Mouse (Mus musculus): ENCODE data around the gene Ccdc33. TPM values are rescaled to one million over a fixed set of nuclear protein-coding genes. Genes with fewer than 3 reads are reported as not detected.

The Ccdc33 gene
- polyA plus RNA-seq, 1 experiment from 2014 or later, result 0.08 TPM

DNA sequence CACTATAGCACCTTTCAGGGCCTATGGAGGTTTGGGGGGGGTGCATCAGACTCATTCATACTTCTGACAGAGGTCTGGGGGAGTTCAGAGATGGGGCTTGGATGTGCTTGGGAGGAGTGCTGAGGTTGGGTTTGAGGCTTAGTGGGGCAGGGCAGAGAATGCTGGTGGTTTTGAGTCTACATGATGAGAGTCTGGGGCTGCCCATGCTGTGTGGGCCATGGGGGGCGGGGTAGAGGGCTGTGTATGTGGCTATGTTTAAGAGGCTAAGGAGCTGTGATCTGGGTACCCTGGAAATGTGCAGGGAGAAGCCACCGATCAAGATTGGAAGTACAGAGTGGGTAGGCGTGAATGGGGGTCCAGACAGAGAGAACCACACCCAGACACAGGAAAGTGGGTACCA, 126.6 kb downstream of the Ccdc33 start:
- no peak for DNase-seq (ENCODE audit: low spot score)
- Histone ChIP-seq H3K9me3 (ENCODE audit: control insufficient read depth, low read length) (no peaks in the 10 kb centered on the region), H3K27me3 (ENCODE audit: control insufficient read depth, insufficient read depth, low read length) (peaks cover 7% of the 10 kb centered on the region; the same call in 1 of the 2 replicates), H3K4me3 (ENCODE audit: low read depth, low read length) (no peak overlapping the region), H3K27ac (ENCODE audit: low read depth, low read length) (no peak overlapping the region), H3K4me2 (ENCODE audit: low read depth) (no peak overlapping the region), H3K36me3 (ENCODE audit: control insufficient read depth, insufficient read depth, low read length) (no peaks in the 10 kb centered on the region), H3K4me1 (ENCODE audit: control insufficient read depth, insufficient read depth, low read length) (no peaks in the 10 kb centered on the region), H3K9ac (ENCODE audit: low read length) (no peak overlapping the region)
- no peak for ATAC-seq (ENCODE audit: insufficient read depth, low FRiP score, low TSS enrichment)
- WGBS, result 71% methylated on average over 3 of the region's 3 CpGs

- Histone ChIP-seq H3K4me3 (ENCODE audit: low read depth, low read length) (no peak overlapping the region), H3K36me3 (ENCODE audit: control insufficient read depth, insufficient read depth, low read length) (no peaks in the 10 kb centered on the region), H3K4me1 (ENCODE audit: control insufficient read depth, insufficient read depth, low read length) (no peaks in the 10 kb centered on the region), H3K27ac (ENCODE audit: low read depth, low read length) (no peak overlapping the region), H3K9me3 (ENCODE audit: control insufficient read depth, low read length) (no peaks in the 10 kb centered on the region), H3K4me2 (ENCODE audit: low read depth) (no peak overlapping the region), H3K9ac (ENCODE audit: low read length) (no peak overlapping the region), H3K27me3 (ENCODE audit: control insufficient read depth, insufficient read depth, low read length) (no peaks in the 10 kb centered on the region)
- DNase-seq (ENCODE audit: low spot score) (peak; percentile 67), ATAC-seq (ENCODE audit: insufficient read depth, low FRiP score, low TSS enrichment) (no peak)
- WGBS, result 38% methylated on average over 10 of the region's 10 CpGs
Observed at GRCm38 (mm10) chr9:57990438-57991110, 128.0 kb downstream of the Ccdc33 start.

DNA sequence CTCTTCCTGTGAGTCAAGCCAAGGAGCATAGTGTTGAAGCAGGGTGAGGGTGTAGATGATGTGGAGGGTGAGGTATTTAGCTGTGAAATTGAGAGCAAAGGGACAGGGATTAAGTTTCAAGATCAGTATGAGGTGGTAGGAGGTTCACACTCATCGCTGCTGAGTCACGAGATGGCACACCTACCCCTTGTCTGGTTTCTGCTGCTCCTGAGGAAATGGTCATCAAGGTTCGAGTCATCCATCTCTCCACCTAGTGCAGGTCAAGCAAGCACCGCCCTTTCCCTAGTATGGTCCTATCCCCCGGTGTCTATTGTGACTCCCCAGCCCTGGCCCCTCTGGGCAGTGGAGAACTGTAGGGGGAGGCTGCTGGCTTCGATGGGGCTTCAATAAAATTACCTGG, 129.3 kb downstream of the Ccdc33 start:
- DNase-seq (ENCODE audit: low spot score) (no peak), ATAC-seq (ENCODE audit: insufficient read depth, low FRiP score, low TSS enrichment) (no peak)
- Histone ChIP-seq H3K4me3 (ENCODE audit: low read depth, low read length) (no peak overlapping the region), H3K9ac (ENCODE audit: low read length) (no peak overlapping the region), H3K27ac (ENCODE audit: low read depth, low read length) (no peak overlapping the region), H3K27me3 (ENCODE audit: control insufficient read depth, insufficient read depth, low read length) (no peaks in the 10 kb centered on the region), H3K36me3 (ENCODE audit: control insufficient read depth, insufficient read depth, low read length) (no peaks in the 10 kb centered on the region), H3K4me2 (ENCODE audit: low read depth) (no peak overlapping the region), H3K9me3 (ENCODE audit: control insufficient read depth, low read length) (no peaks in the 10 kb centered on the region), H3K4me1 (ENCODE audit: control insufficient read depth, insufficient read depth, low read length) (no peaks in the 10 kb centered on the region)
- WGBS, result 80% methylated on average over 6 of the region's 6 CpGs

GRCm38 (mm10) chr9:57988098-57988497, 130.5 kb downstream of the Ccdc33 start:
- Histone ChIP-seq H3K27me3 (ENCODE audit: control insufficient read depth, insufficient read depth, low read length) (no peaks in the 10 kb centered on the region), H3K9ac (ENCODE audit: low read length) (no peak overlapping the region), H3K9me3 (ENCODE audit: control insufficient read depth, low read length) (no peaks in the 10 kb centered on the region), H3K4me2 (ENCODE audit: low read depth) (no peak overlapping the region), H3K27ac (ENCODE audit: low read depth, low read length) (no peak overlapping the region), H3K36me3 (ENCODE audit: control insufficient read depth, insufficient read depth, low read length) (no peaks in the 10 kb centered on the region), H3K4me1 (ENCODE audit: control insufficient read depth, insufficient read depth, low read length) (no peaks in the 10 kb centered on the region), H3K4me3 (ENCODE audit: low read depth, low read length) (no peak overlapping the region)
- ATAC-seq (ENCODE audit: insufficient read depth, low FRiP score, low TSS enrichment), result no peak
- DNase-seq (ENCODE audit: low spot score), result no peak
- WGBS, result 90% methylated on average over 2 of the region's 2 CpGs

DNA sequence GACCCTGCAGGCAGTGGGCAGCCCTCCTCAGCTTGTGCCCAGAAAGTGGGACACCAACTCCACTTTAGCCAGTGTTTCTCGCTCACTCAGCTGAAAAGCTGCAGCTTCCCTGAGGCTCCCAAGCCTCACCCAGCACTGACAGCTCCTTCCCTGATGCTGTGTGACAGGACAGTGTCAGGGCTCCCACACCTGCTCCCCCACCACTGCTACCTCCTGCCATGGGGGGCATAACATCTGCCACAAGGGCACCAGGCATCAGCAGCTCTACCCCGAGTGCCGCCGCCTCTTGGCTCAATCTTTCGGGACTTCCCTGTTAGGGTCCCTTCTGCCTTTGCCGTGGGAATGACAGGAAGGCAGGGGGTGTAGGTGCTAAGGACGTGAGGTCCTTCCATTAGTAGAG, 132.3 kb downstream of the Ccdc33 start:
- Histone ChIP-seq H3K36me3 (ENCODE audit: control insufficient read depth, insufficient read depth, low read length) (no peaks in the 10 kb centered on the region), H3K27me3 (ENCODE audit: control insufficient read depth, insufficient read depth, low read length) (no peaks in the 10 kb centered on the region), H3K9ac (ENCODE audit: low read length) (no peak overlapping the region), H3K4me1 (ENCODE audit: control insufficient read depth, insufficient read depth, low read length) (no peaks in the 10 kb centered on the region), H3K4me3 (ENCODE audit: low read depth, low read length) (no peak overlapping the region), H3K27ac (ENCODE audit: low read depth, low read length) (no peak overlapping the region), H3K4me2 (ENCODE audit: low read depth) (no peak overlapping the region), H3K9me3 (ENCODE audit: control insufficient read depth, low read length) (no peaks in the 10 kb centered on the region)
- WGBS, result 75% methylated on average over 7 of the region's 7 CpGs
- no peak for DNase-seq (ENCODE audit: low spot score)
- ATAC-seq (ENCODE audit: insufficient read depth, low FRiP score, low TSS enrichment), result no peak

DNA sequence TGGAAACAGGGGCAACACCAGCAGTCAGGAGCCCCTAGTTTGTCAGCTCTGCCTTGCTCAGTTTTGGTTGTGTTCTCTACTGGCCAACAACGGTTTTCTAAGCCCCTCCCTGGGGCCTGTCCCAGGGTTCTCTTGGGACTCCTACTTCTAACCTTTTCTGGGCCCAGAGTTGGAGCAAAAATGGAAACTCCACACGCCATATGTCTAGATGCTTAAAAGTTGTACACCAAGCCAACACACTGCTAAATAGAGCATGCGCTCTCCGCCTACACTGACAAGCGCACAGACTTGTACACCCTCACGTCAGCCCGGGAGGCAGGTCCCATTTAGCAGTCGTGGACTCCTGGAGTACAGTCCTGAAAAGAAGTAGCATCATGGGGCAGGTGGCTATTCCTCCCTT, 133.3 kb downstream of the Ccdc33 start:
- H3K9me3 ChIP-seq (ENCODE audit: control insufficient read depth, low read length), result no peaks in the 10 kb centered on the region
- H3K27me3 ChIP-seq (ENCODE audit: control insufficient read depth, insufficient read depth, low read length), result no peaks in the 10 kb centered on the region
- H3K36me3 ChIP-seq (ENCODE audit: control insufficient read depth, insufficient read depth, low read length), result no peaks in the 10 kb centered on the region
- no peaks in the 10 kb centered on the region for H3K4me1 ChIP-seq (ENCODE audit: control insufficient read depth, insufficient read depth, low read length)
- no peak overlapping the region for H3K4me2 ChIP-seq (ENCODE audit: low read depth)
- DNase-seq (ENCODE audit: low spot score) (no peak), ATAC-seq (ENCODE audit: insufficient read depth, low FRiP score, low TSS enrichment) (no peak)
- H3K9ac ChIP-seq (ENCODE audit: low read length), result no peak overlapping the region
- 91% methylated on average over 8 of the region's 8 CpGs for WGBS
- no peak overlapping the region for H3K27ac ChIP-seq (ENCODE audit: low read depth, low read length)
- H3K4me3 ChIP-seq (ENCODE audit: low read depth, low read length), result no peak overlapping the region

DNA sequence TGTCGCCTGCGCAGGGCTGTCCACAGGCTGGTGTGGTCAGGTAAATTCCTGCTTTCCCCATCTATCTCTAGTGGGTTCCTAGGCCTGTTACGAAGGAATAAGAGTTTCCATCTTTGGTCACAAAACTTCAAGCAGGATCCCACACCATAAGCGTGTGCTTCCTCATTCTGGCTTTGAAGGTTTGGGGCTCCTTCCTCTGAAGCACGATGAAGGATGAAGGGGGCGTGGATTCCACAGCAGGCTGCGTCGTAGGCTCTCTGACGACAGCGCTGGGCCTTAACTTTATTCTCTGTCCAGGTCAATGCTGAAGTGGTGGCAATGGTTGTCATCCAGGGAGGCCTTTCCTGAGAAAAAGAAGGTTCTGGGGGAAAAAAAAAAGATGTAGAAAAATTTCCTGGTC, 138.1 kb downstream of the Ccdc33 start:
- ATAC-seq (ENCODE audit: insufficient read depth, low FRiP score, low TSS enrichment) (no peak), DNase-seq (ENCODE audit: low spot score) (no peak)
- Histone ChIP-seq H3K4me2 (ENCODE audit: low read depth) (no peak overlapping the region), H3K9me3 (ENCODE audit: control insufficient read depth, low read length) (no peaks in the 10 kb centered on the region), H3K4me1 (ENCODE audit: control insufficient read depth, insufficient read depth, low read length) (no peaks in the 10 kb centered on the region), H3K27ac (ENCODE audit: low read depth, low read length) (no peak overlapping the region), H3K9ac (ENCODE audit: low read length) (no peak overlapping the region), H3K4me3 (ENCODE audit: low read depth, low read length) (no peak overlapping the region), H3K36me3 (ENCODE audit: control insufficient read depth, insufficient read depth, low read length) (no peaks in the 10 kb centered on the region), H3K27me3 (ENCODE audit: control insufficient read depth, insufficient read depth, low read length) (no peaks in the 10 kb centered on the region)
- 77% methylated on average over 10 of the region's 10 CpGs for WGBS

DNA sequence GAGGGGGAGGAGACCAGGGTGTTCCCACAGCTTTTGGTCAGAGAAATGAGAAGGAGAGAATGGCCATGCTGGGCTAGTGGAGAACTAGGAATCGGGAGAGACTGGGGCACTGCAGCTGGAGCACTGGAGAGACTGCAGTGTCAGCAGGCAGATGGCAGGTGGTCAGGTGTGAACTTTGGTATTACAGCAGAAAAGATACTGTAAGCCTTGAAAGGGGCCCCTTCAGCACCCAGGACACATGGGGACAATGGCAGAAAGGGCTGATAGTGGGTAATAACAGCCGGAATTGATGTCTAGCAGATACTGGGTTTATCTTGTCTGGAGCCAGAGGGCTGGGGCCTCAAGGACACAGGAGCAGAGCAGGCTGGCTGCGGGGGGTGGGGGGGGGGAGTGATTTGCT, 139.8 kb downstream of the Ccdc33 start:
- Histone ChIP-seq H3K27ac (ENCODE audit: low read depth, low read length) (no peak overlapping the region), H3K4me3 (ENCODE audit: low read depth, low read length) (no peak overlapping the region), H3K4me1 (ENCODE audit: control insufficient read depth, insufficient read depth, low read length) (no peaks in the 10 kb centered on the region), H3K9me3 (ENCODE audit: control insufficient read depth, low read length) (no peaks in the 10 kb centered on the region), H3K9ac (ENCODE audit: low read length) (no peak overlapping the region), H3K27me3 (ENCODE audit: control insufficient read depth, insufficient read depth, low read length) (no peaks in the 10 kb centered on the region), H3K36me3 (ENCODE audit: control insufficient read depth, insufficient read depth, low read length) (no peaks in the 10 kb centered on the region), H3K4me2 (ENCODE audit: low read depth) (no peak overlapping the region)
- WGBS, result 56% methylated on average over 3 of the region's 3 CpGs
- DNase-seq (ENCODE audit: low spot score) (no peak), ATAC-seq (ENCODE audit: insufficient read depth, low FRiP score, low TSS enrichment) (no peak)

Measured in neural tube, embryonic 11.5 days (tissue).